Mouse (Mus musculus): Measurements from ENCODE around the gene Vps36. TPM values are rescaled to one million over a fixed set of nuclear protein-coding genes. Genes with fewer than 3 reads are reported as not detected.
A peak's percentile ranks its signal among the peaks of the same experiment; 100 is the strongest.

Gene Vps36
- total RNA-seq (2022) = 10 to 100 TPM; 28.2 to 32.1 (median 29.8) TPM

GRCm38 (mm10) chr8:22192660-22193431 is at the start of gene Vps36:
Gene Vps36 (plus strand): TSS chr8:22192809.
- DNase-seq (ENCODE audit: low spot score in 2 of 2) = peak; percentile 84

DNA sequence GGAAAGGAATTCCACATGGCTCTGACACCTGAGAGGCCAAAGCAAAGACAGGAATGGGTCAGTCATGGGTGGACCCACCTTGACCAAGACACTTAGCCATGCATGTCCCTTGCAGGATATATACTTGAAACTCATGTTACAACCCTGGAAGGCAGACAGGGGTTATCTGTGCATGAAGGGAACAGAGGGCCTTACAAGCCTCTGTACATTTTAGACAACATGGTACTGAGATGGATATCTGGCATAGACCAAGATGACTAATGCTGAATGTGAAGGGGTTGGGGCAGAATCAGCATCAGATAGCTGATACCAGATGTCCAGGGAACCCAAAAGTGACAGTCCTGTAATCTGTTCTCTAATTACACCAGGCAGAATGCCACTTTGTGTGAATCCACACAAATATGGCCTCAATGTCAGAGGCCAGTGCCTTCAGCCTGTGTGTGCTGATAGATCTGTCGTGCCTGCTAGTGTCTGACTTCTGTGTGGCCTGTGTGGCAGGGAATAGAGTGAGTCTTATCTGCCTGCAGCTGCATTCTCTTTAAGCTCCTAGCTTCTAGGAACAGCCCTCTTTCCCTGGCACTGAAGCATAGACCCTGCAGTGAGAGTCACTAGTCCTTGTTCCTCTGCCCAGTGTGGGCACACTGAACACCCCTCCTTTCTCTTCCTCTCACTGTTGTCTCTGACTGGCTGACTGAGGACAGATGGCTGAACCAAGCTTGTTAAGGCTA is 48.7 kb upstream of the Vps36 start:
- DNase-seq (ENCODE audit: low spot score in 2 of 2) = no peak

DNA sequence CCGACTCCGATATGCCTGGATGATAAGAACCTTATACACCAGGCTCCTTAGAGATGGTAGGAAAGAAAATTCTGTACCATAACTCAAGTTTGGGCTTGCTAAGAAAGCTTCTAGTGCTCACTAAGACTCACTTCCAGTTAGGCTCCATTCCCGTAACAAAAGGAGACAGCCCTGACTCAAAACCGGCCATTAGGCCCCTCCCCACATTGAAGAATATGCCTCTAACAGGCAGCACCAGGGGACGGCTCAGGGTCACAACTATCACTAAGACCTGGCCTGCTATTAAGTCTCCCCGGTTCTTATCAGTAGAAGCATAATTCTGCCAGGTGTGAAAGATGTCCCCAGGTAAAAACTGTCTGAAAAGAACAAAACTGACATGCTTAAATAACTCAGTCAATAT is 46.8 kb upstream of the Vps36 start:
- DNase-seq (ENCODE audit: low spot score in 2 of 2) = no peak

DNA sequence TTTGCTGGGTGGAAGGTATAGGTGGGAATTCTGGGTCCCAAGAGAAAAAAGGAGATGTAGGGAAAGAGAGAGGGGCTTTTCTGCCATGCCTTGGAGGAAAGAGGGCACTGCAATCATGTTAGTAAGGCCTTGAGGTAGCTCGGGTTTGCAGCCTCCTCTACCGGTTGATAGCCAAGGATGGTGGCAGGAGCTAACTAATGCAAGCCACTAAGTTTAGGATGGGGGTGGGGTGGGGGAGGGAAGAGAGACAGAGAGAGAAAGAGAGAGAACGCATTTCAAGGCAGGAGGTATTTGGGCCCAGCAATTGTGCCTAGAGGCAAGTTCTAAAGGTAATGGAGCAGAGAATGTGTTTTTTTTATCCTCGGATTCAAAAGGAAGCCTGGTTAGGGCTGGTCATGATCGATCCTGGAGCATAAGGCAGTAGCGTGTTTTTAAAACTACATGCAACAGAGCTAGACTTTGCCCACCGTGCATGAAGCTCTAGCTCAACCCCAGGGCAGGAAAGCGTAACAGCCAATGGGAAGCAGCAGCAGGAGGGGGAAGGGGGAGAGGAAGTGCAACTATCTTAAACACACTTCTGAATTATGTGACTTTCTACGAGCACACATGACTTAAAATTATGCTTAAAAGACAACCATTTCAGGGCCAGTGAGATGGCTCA is 44.8 kb upstream of the Vps36 start:
- no peak for DNase-seq (ENCODE audit: low spot score in 2 of 2)

- DNase-seq (ENCODE audit: low spot score in 2 of 2) = no peak
These were observed 44.3 kb upstream of the Vps36 start for GRCm38 (mm10) chr8:22148367-22148740.

- no peak for DNase-seq (ENCODE audit: low spot score in 2 of 2)
These were observed 42.8 kb upstream of the Vps36 start for GRCm38 (mm10) chr8:22149643-22150344.

GRCm38 (mm10) chr8:22150345-22150663 is 42.3 kb upstream of the Vps36 start:
- no peak for DNase-seq (ENCODE audit: low spot score in 2 of 2)

- no peak for DNase-seq (ENCODE audit: low spot score in 2 of 2)
These were observed 30.4 kb upstream of the Vps36 start for GRCm38 (mm10) chr8:22162206-22162605.

GRCm38 (mm10) chr8:22164431-22164830 is 28.2 kb upstream of the Vps36 start:
- no peak for DNase-seq (ENCODE audit: low spot score in 2 of 2)

DNA sequence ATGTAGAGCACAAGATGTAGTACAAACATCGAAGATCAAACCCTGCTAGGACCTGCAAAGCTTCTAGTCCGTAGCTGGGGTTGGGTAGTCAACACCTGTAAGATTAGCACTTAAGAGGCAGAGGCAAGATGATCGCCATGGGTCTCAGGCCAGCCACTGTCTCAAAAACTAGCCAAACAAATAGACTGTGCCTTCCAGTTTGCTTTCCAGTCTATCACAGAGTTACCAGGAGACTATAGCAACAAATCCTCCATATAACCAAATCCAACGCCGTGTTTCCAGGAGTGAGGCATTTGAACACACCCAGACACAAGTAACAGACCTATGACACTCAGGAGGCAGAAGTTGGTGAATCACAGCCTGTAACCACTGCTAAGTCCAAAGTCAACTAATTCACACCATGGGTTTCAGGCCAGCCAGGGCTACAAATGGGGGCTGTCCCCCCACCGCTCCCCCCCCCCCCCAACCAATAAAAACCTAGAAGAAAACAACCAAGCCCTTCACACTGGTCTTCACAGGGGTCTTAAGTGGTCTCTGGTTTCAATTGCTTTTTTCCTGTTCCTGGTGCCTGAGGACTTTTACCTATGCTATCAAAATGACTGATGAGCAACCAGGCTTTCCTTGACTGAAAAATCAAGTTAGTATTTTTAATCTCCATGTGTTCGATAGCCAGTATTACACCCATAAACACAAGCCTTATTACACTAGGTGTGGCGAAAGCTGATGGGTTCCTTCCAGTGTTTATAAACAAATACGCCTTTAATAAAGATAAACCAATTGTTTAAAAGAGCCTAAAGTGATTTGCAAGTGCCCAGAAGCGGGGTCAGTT is 27.1 kb upstream of the Vps36 start:
- DNase-seq (ENCODE audit: low spot score in 2 of 2) = no peak

DNA sequence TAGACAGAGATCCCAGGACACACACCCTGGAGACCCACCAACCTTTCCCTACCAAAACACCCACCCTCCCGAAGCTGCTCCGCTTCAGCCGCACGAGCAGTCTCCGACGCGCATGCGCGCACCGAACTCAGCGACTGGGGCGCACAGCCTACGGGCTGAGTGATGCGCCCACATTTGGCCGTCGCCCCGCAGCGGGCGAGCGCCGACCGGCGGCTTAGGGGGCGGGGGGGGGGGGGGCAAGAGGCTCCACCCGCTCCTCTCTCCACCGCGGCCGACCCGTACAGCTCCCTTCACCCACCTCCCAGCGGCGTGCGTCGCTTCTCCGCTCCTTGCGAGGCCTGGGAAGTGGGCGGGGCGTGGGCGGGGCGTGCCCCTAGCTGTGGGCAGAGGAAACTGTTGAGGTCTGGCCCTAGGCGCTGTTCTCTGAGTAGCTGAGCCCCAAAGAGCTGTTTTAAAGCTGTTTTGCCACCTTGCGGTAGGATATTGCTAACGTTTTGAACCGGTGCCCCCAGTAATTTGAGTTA is 26.5 kb upstream of the Vps36 start, which contains the start of gene Nek3:
Nek3 (minus strand) TSS at position 356 of the 524 bp plus-strand sequence.
- peak; percentile 67 to 84 for DNase-seq (ENCODE audit: low spot score in 2 of 2)

GRCm38 (mm10) chr8:22169167-22169566 is 23.4 kb upstream of the Vps36 start:
- no peak for DNase-seq (ENCODE audit: low spot score in 2 of 2)

DNA sequence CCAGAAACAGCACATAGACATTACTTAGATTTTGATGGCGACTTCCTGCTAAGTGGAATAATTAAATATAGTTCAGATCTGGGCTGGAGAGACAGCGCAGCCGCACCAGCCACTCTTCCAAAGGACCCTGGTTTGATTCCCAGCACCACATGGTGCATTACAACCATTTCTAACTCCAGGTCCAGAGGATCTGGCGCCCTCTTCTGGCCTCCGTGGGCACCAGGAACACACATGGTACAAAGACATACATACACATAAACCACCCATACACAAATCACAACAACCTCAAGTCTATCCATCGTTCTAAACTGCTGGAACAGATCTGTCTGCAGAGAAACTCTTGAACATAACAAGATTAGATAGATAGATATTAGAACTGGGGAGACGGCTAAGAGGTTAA is 16.6 kb upstream of the Vps36 start:
- DNase-seq (ENCODE audit: low spot score in 2 of 2) = no peak

- DNase-seq (ENCODE audit: low spot score in 2 of 2) = no peak
These were observed 7.7 kb upstream of the Vps36 start for GRCm38 (mm10) chr8:22184884-22185283.

- DNase-seq (ENCODE audit: low spot score in 2 of 2) = peak; percentile 76 to 78
These were observed 6.9 kb upstream of the Vps36 start, which contains the start of gene Ckap2 for GRCm38 (mm10) chr8:22185431-22186397. Gene Ckap2 (minus strand): TSS chr8:22185819.

- DNase-seq (ENCODE audit: low spot score in 2 of 2) = no peak
These were observed 912 bp downstream of the Vps36 start for GRCm38 (mm10) chr8:22193432-22194010.

DNA sequence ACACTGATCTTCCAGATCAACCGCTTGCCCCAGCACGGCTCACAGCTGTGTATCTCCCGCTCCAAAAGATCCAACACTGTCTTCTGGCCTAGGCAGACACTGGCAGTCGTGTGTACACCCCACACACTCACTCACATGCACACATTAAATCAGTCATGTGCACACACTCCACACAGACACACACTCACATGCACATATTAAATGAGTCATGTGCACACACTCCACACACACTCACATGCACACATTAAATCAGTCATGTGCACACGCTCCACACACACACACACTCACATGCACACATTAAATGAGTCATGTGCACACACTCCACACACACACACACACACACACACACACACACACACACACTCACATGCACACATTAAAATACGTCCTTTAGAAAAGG is 5.3 kb downstream of the Vps36 start:
- DNase-seq (ENCODE audit: low spot score in 2 of 2) = no peak

- DNase-seq (ENCODE audit: low spot score in 2 of 2) = no peak
These were observed 6.9 kb downstream of the Vps36 start for GRCm38 (mm10) chr8:22199481-22199880.

DNA sequence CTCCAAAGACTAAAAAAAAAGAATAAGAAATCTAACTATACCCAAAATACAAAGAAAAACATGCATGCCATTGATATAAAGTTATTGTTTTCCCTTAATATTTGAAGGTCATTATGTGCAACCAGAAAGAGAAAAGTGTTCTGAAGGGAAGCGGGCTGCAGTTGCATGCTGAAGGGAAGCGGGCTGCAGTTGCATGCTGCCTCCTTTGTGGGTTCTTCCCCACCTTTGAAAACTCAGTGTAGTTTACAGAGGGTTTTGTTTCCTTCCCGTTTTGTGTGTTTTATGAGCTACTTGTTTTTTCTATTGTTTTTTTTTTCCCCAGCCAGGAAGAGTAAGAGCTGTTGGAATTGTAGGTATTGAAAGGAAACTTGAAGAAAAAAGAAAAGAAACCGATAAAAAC is 14.9 kb downstream of the Vps36 start:
- no peak for DNase-seq (ENCODE audit: low spot score in 2 of 2)
